Mouse (Mus musculus) CH12.LX (cell line): ENCODE results near the gene Hoxd4.

Experiments used
- CTCF ChIP-seq, 2 experiments: IDR thresholded peaks in 1 of 2; conservative IDR thresholded peaks in 1 of 2; 2 replicates each; pipeline ENCODE4 v1.5.1; 2011 to 2012; ENCODE audit warnings: low read depth in 2 of 2, low read length in 2 of 2, improper control_type of control experiment in 1 of 2, inconsistent platforms in 1 of 2, mild to moderate bottlenecking in 1 of 2, moderate library complexity in 1 of 2
- JUND ChIP-seq: conservative IDR thresholded peaks from 2 replicates; pipeline ENCODE4 v1.6.1; 2011; ENCODE audit warnings: low read depth, low read length, improper control_type of control experiment
- ZKSCAN1 ChIP-seq: IDR thresholded peaks from 2 replicates; pipeline ENCODE4 v1.6.1; 2012; ENCODE audit warnings: low read depth, inconsistent platforms, low read length, improper control_type of control experiment, borderline replicate concordance

DNA sequence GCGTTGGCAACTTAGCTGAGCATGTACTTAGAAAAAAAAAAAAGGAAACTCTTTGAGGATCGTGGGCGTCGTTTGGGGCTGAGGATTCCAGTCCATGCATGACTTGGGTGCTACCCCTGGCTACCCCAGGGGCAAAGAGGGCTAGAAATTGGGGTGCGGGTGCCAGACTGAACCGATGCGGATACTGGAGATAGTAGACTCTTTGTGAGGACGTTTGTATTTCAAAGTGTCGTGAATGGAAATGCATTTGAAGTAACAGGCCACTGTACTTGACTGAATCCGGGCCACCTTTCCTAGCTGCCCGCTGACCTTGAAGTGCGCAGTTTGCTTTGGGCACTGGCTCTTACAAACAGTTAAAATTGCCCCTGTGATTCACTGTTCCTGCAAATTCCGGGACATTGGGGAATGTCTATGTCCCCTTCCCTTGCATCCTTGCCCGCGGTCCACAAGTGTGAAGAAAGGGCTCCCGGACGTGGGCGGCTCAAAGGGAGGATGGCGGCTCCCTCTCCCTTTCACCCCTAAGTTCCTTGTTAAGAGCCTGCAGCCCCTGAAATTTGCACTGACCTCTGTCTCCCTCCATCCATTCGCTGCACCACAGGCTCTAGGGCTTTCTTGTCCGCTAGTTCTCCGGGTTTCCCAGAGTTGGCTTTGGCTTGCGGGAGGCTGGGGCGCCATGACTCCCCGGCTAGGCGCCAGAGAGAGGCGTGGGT, 24.6 kb upstream of the Hoxd4 start:
- TF ChIP-seq JUND, result no peak
- TF ChIP-seq CTCF (conservative IDR thresholded peaks at IDR 0.05 in 1 of 2, IDR thresholded peaks at IDR 0.05 in 1 of 2; ENCODE audit: low read depth in 2 of 2, low read length in 2 of 2), result no peak
- no peak for TF ChIP-seq ZKSCAN1
